10 mouse cellular contexts compared by ENCODE assay signal in the genomic region with DNA sequence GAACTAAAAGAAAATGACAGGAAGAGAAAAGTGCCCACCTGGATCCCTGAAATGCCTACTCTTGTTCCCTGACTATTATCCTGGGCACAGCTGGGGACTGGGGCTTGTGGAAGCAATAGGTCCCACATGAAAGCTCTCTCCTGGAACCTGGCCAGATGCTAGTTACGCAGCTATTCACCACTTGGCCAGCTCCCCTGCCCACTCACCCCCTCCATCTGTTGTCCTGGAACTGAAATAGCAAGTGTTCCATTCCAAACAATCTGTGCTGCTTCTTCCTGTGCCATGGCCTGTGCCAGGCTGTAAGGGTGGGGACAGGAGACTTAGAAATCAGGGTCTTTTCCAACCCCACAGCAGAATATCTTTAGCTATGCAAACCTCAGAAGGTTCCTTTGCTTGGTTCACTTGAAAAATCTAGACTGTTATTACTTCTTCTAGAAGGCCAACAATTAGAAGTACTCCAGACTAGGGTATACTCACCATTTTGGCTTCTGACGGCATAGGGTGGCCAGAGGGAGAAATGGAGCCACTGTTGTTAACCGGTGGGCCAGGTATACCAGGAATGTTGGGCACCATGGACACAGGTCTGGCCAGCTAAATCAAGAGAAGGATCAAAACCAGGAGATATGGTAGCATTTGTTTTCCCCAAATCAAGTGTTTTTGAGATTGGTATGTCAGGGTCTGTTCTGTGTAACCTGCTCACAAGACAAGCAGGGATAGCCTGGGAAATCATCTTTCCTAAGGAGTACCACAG. TPM values are rescaled to one million over a fixed set of nuclear protein-coding genes. Genes with fewer than 3 reads are reported as not detected.
DNase-seq lines count a peak whose midpoint lies in the region; ATAC-seq and TF ChIP-seq lines count a peak whose summit lies in the region.
"Had no signal": no experiment of that assay in that cellular context is flagged by ENCODE, and none has a peak within 500 bp of the region (broad histone marks: within the 10 kb centered on the region; RNA-seq: fewer than 3 reads in every experiment).

No protein-coding gene starts in this region.

- no peak for TF ChIP-seq EP300 in lung, postnatal 0 days (IDR thresholded peaks at IDR 0.05)

- no peak for ATAC-seq in heart, embryonic 12.5 days (ENCODE audit: insufficient number of reproducible peaks, low FRiP score)
- 0 out of 2 replicates have a peak, but pooled peaks have one; percentile 11 for ATAC-seq in lung, postnatal 0 days

- WGBS in heart, embryonic 12.5 days: 65% methylated on average over 3 of the region's 3 CpGs
- WGBS in lung, postnatal 0 days: 62% methylated on average over 3 of the region's 3 CpGs

- no peak overlapping the region for H3K9ac ChIP-seq in heart, embryonic 12.5 days
- no peak overlapping the region for H3K9ac ChIP-seq in lung, postnatal 0 days (replicated peaks; ENCODE audit: low read depth)
- H3K9ac ChIP-seq: liver, embryonic 14.5 days had no signal

- no peak overlapping the region for H3K4me3 ChIP-seq in heart, embryonic 12.5 days
- no peak overlapping the region for H3K4me3 ChIP-seq in lung, postnatal 0 days (ENCODE audit: low read depth, low read length)

- peak; percentile 18; the same call in 1 of the 2 replicates for TF ChIP-seq CTCF in lung, postnatal 0 days (IDR thresholded peaks at IDR 0.05)

- H3K27ac ChIP-seq in heart, embryonic 12.5 days (ENCODE audit: poor library complexity, severe bottlenecking): no peak overlapping the region
- H3K27ac ChIP-seq in lung, postnatal 0 days (ENCODE audit: low read length): no peak overlapping the region
- H3K27ac ChIP-seq: liver, embryonic 14.5 days had no signal

- no peaks in the 10 kb centered on the region for H3K27me3 ChIP-seq in heart, embryonic 12.5 days (replicated peaks)
- H3K27me3 ChIP-seq in lung, postnatal 0 days (replicated peaks; ENCODE audit: insufficient read depth, low read length): no peaks in the 10 kb centered on the region

- H3K9me3 ChIP-seq in heart, embryonic 12.5 days (replicated peaks): no peaks in the 10 kb centered on the region
- no peaks in the 10 kb centered on the region for H3K9me3 ChIP-seq in lung, postnatal 0 days (ENCODE audit: low read length)

- peak; percentile 97 for DNase-seq in heart, adult 11 months
- peak; percentile 58 to 75 for DNase-seq in adrenal gland, postnatal 36 days
- DNase-seq in frontal cortex, postnatal 10 days (ENCODE audit: low spot score in 2 of 2): peak; percentile 57 to 69
- peak; percentile 52 for DNase-seq in kidney, postnatal 10 days
- DNase-seq in lung, postnatal 0 days (ENCODE audit: low spot score): peak; percentile 30
- no peak for DNase-seq in spleen, adult 12 weeks (ENCODE audit: low spot score)
- no peak for DNase-seq in urinary bladder, adult 2 months (ENCODE audit: low spot score)

- H3K4me1 ChIP-seq in heart, embryonic 12.5 days (replicated peaks): peaks cover 9% of the 10 kb centered on the region; the same call in 1 of the 2 replicates
- H3K4me1 ChIP-seq in lung, postnatal 0 days (ENCODE audit: insufficient read depth, low read depth, low read length): no peaks in the 10 kb centered on the region

- H3K4me2 ChIP-seq in heart, embryonic 12.5 days: no peak overlapping the region
- no peak overlapping the region for H3K4me2 ChIP-seq in lung, postnatal 0 days (replicated peaks; ENCODE audit: low read depth, low read length)

- H3K36me3 ChIP-seq in heart, embryonic 12.5 days: peaks cover 78% of the 10 kb centered on the region
- peaks cover 34% of the 10 kb centered on the region for H3K36me3 ChIP-seq in lung, postnatal 0 days (ENCODE audit: insufficient read depth, low read length)

RNA-seq across cellular contexts. Expression of a gene that starts 22.1 kb away (rescaled TPM):
- 2.2 and 2.8 TPM in 2 replicates for polyA plus RNA-seq in heart, embryonic 12.5 days (2016; fragmentation: Nextera tagmentation; extraction: Ambion mirVana)
- 1 to 10 TPM; 2.5 to 3.6 TPM for total RNA-seq in adrenal gland, postnatal 36 days (2021)
- 3.7 and 4.2 TPM in 2 replicates for polyA plus RNA-seq in lung, postnatal 0 days (2015; fragmentation: Nextera tagmentation; extraction: Ambion mirVana)
- polyA plus RNA-seq in urinary bladder, adult 2 months (2012; rRNA removed): 8.1 and 8.2 TPM in 2 replicates

RNA-seq across cellular contexts. Expression of a gene that starts 28.9 kb away (rescaled TPM):
- polyA plus RNA-seq in heart, embryonic 12.5 days (2016; fragmentation: Nextera tagmentation; extraction: Ambion mirVana): 100 and 104 TPM in 2 replicates
- total RNA-seq in adrenal gland, postnatal 36 days (2021): 10 to 100 TPM; 32.5 to 33.5 TPM
- 35.2 and 42.8 TPM in 2 replicates for polyA plus RNA-seq in lung, postnatal 0 days (2015; fragmentation: Nextera tagmentation; extraction: Ambion mirVana)
- polyA plus RNA-seq in urinary bladder, adult 2 months (2012; rRNA removed): 55.0 and 72.5 TPM in 2 replicates

RNA-seq across cellular contexts. Expression of a gene that starts 30.0 kb away (rescaled TPM):
- polyA plus RNA-seq in heart, embryonic 12.5 days (2016; fragmentation: Nextera tagmentation; extraction: Ambion mirVana): 14.7 and 17.3 TPM in 2 replicates
- total RNA-seq in adrenal gland, postnatal 36 days (2021): 1 to 10 TPM; 8.0 to 8.9 TPM
- 4.2 and 4.9 TPM in 2 replicates for polyA plus RNA-seq in lung, postnatal 0 days (2015; fragmentation: Nextera tagmentation; extraction: Ambion mirVana)
- 13.1 and 13.7 TPM in 2 replicates for polyA plus RNA-seq in urinary bladder, adult 2 months (2012; rRNA removed)

RNA-seq across cellular contexts. Expression of a gene that starts 43.3 kb away (rescaled TPM):
- not detected in 2 replicates for polyA plus RNA-seq in heart, embryonic 12.5 days (2016; fragmentation: Nextera tagmentation; extraction: Ambion mirVana)
- not detected for total RNA-seq in adrenal gland, postnatal 36 days (2021)
- polyA plus RNA-seq in lung, postnatal 0 days (2015; fragmentation: Nextera tagmentation; extraction: Ambion mirVana): 2.0 TPM in 1 of 2 replicates, not detected in the other
- polyA plus RNA-seq in urinary bladder, adult 2 months (2012; rRNA removed): not detected in 2 replicates
- polyA plus RNA-seq: C2C12; liver, embryonic 14.5 days had no signal

Comparison
In these comparisons a context has a peak if more than half of its experiments do, and no peak if none do; other contexts are left out.
1. DNase-seq: peak in heart, adult 11 months (single experiment), adrenal gland, postnatal 36 days (2 of 2), frontal cortex, postnatal 10 days (2 of 2), kidney, postnatal 10 days (single experiment) and lung, postnatal 0 days (single experiment); none in spleen, adult 12 weeks (single experiment) and urinary bladder, adult 2 months (single experiment).